Mouse (Mus musculus): ENCODE measurements around the gene Cd151. TPM values are rescaled to one million over a fixed set of nuclear protein-coding genes. Genes with fewer than 3 reads are reported as not detected.

The Cd151 gene
- total and polyA plus RNA-seq, 2 experiments from 2014 or later, result 15.0 to 52.9 TPM

DNA sequence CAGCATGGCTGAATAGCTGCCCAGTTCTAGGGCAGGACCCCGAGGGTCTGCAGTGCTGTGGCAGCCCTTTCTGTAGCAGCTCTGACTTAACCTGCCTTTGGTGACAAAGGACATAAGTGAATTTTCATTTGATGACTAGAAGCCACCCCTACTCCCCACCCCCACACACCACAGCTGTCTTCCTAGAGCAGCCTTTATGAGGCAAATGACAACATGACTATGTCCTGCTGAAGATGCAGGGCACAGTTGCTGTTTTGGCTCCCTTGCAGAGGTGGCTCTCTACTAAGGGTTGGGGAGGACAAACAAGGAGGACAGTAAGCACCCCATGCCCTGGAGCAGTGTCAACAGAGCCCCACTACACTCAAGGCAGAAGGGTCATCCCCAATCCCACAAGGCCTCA, 52.6 kb downstream of the Cd151 start:
- Histone ChIP-seq H3K4me2 (ENCODE audit: low read depth, low read length, poor library complexity, severe bottlenecking) (no peak overlapping the region), H3K36me3 (ENCODE audit: insufficient read depth, low read length) (peaks cover 30% of the 10 kb centered on the region), H3K27ac (ENCODE audit: low read depth, low read length) (no peak overlapping the region), H3K9me3 (ENCODE audit: low read length) (no peaks in the 10 kb centered on the region), H3K4me1 (ENCODE audit: insufficient read depth, low read length) (no peaks in the 10 kb centered on the region), H3K9ac (replicated peaks; ENCODE audit: low read length, poor library complexity, severe bottlenecking) (no peak overlapping the region), H3K4me3 (ENCODE audit: low read depth, low read length) (no peak overlapping the region), H3K27me3 (ENCODE audit: insufficient read depth, low read length) (no peaks in the 10 kb centered on the region)
- DNase-seq (ENCODE audit: low spot score) (no peak), ATAC-seq (ENCODE audit: low FRiP score) (no peak)
- no peak for TF ChIP-seq CTCF (IDR thresholded peaks at IDR 0.05)
- 78% methylated on average over 1 of the region's 1 CpGs for WGBS

Other genes with a start within 250 kb of the Cd151 start
- gene Phrf1, start 238.6 kb upstream of the Cd151 start, total RNA-seq (2014; rRNA removed), result 46.3 and 54.6 TPM in 2 replicates
- gene Phrf1, start 238.6 kb upstream of the Cd151 start, polyA plus RNA-seq (2015; fragmentation: Nextera tagmentation; extraction: Ambion mirVana), result 35.1 and 39.5 TPM in 2 replicates
- 3.9 and 4.5 TPM in 2 replicates for gene Irf7, start 200.9 kb upstream of the Cd151 start, total RNA-seq (2014; rRNA removed)
- 2.8 and 2.9 TPM in 2 replicates for gene Irf7, start 200.9 kb upstream of the Cd151 start, polyA plus RNA-seq (2015; fragmentation: Nextera tagmentation; extraction: Ambion mirVana)
- gene Cdhr5, start 190.6 kb upstream of the Cd151 start, total RNA-seq (2014; rRNA removed), result not detected in 2 replicates
- gene Cdhr5, start 190.6 kb upstream of the Cd151 start, polyA plus RNA-seq (2015; fragmentation: Nextera tagmentation; extraction: Ambion mirVana), result not detected in 2 replicates
- gene Sct, start 188.3 kb upstream of the Cd151 start, total RNA-seq (2014; rRNA removed), result 1.5 and 2.5 TPM in 2 replicates
- gene Sct, start 188.3 kb upstream of the Cd151 start, polyA plus RNA-seq (2015; fragmentation: Nextera tagmentation; extraction: Ambion mirVana), result 3.3 and 4.3 TPM in 2 replicates
- 0.55 and 0.61 TPM in 2 replicates for gene Drd4, start 175.4 kb upstream of the Cd151 start, total RNA-seq (2014; rRNA removed)
- gene Drd4, start 175.4 kb upstream of the Cd151 start, polyA plus RNA-seq (2015; fragmentation: Nextera tagmentation; extraction: Ambion mirVana), result 0.73 and 0.98 TPM in 2 replicates
- gene Deaf1, start 139.7 kb upstream of the Cd151 start, total RNA-seq (2014; rRNA removed), result 246 and 289 TPM in 2 replicates
- 291 and 306 TPM in 2 replicates for gene Deaf1, start 139.7 kb upstream of the Cd151 start, polyA plus RNA-seq (2015; fragmentation: Nextera tagmentation; extraction: Ambion mirVana)
- 25.8 and 29.1 TPM in 2 replicates for gene Tmem80, start 139.7 kb upstream of the Cd151 start, total RNA-seq (2014; rRNA removed)
- gene Tmem80, start 139.7 kb upstream of the Cd151 start, polyA plus RNA-seq (2015; fragmentation: Nextera tagmentation; extraction: Ambion mirVana), result 31.5 and 34.5 TPM in 2 replicates
- 2.4 and 3.1 TPM in 2 replicates for gene Eps8l2, start 128.5 kb upstream of the Cd151 start, total RNA-seq (2014; rRNA removed)
- gene Eps8l2, start 128.5 kb upstream of the Cd151 start, polyA plus RNA-seq (2015; fragmentation: Nextera tagmentation; extraction: Ambion mirVana), result 0.48 and 0.74 TPM in 2 replicates
- 166 and 175 TPM in 2 replicates for gene Taldo1, start 75.2 kb upstream of the Cd151 start, total RNA-seq (2014; rRNA removed)
- 245 and 255 TPM in 2 replicates for gene Taldo1, start 75.2 kb upstream of the Cd151 start, polyA plus RNA-seq (2015; fragmentation: Nextera tagmentation; extraction: Ambion mirVana)
- 72.0 and 72.9 TPM in 2 replicates for gene Gatd1, start 53.3 kb upstream of the Cd151 start, total RNA-seq (2014; rRNA removed)
- gene Gatd1, start 53.3 kb upstream of the Cd151 start, polyA plus RNA-seq (2015; fragmentation: Nextera tagmentation; extraction: Ambion mirVana), result 47.7 and 48.9 TPM in 2 replicates
- gene Cend1, start 37.9 kb upstream of the Cd151 start, total RNA-seq (2014; rRNA removed), result 167 and 195 TPM in 2 replicates
- 194 and 233 TPM in 2 replicates for gene Cend1, start 37.9 kb upstream of the Cd151 start, polyA plus RNA-seq (2015; fragmentation: Nextera tagmentation; extraction: Ambion mirVana)
- 148 and 152 TPM in 2 replicates for gene Slc25a22, start 29.5 kb upstream of the Cd151 start, total RNA-seq (2014; rRNA removed)
- gene Slc25a22, start 29.5 kb upstream of the Cd151 start, polyA plus RNA-seq (2015; fragmentation: Nextera tagmentation; extraction: Ambion mirVana), result 118 and 121 TPM in 2 replicates
- gene Pidd1, start 23.4 kb upstream of the Cd151 start, total RNA-seq (2014; rRNA removed), result 1.4 and 1.6 TPM in 2 replicates
- gene Pidd1, start 23.4 kb upstream of the Cd151 start, polyA plus RNA-seq (2015; fragmentation: Nextera tagmentation; extraction: Ambion mirVana), result 1.1 and 1.3 TPM in 2 replicates
- 180 and 197 TPM in 2 replicates for gene Rplp2, start 20.0 kb upstream of the Cd151 start, total RNA-seq (2014; rRNA removed)
- 761 and 852 TPM in 2 replicates for gene Rplp2, start 20.0 kb upstream of the Cd151 start, polyA plus RNA-seq (2015; fragmentation: Nextera tagmentation; extraction: Ambion mirVana)
- 6.5 and 7.0 TPM in 2 replicates for gene Pnpla2, start 12.2 kb upstream of the Cd151 start, total RNA-seq (2014; rRNA removed)
- gene Pnpla2, start 12.2 kb upstream of the Cd151 start, polyA plus RNA-seq (2015; fragmentation: Nextera tagmentation; extraction: Ambion mirVana), result 22.2 and 24.5 TPM in 2 replicates
- 4.0 and 5.3 TPM in 2 replicates for gene Cracr2b, start 6.3 kb upstream of the Cd151 start, total RNA-seq (2014; rRNA removed)
- 5.3 and 5.9 TPM in 2 replicates for gene Cracr2b, start 6.3 kb upstream of the Cd151 start, polyA plus RNA-seq (2015; fragmentation: Nextera tagmentation; extraction: Ambion mirVana)
- 27.0 and 28.9 TPM in 2 replicates for gene Polr2l, start 7.7 kb downstream of the Cd151 start, total RNA-seq (2014; rRNA removed)
- 77.9 and 78.5 TPM in 2 replicates for gene Polr2l, start 7.7 kb downstream of the Cd151 start, polyA plus RNA-seq (2015; fragmentation: Nextera tagmentation; extraction: Ambion mirVana)
- gene Tspan4, start 7.8 kb downstream of the Cd151 start, total RNA-seq (2014; rRNA removed), result 91.4 and 94.8 TPM in 2 replicates
- gene Tspan4, start 7.8 kb downstream of the Cd151 start, polyA plus RNA-seq (2015; fragmentation: Nextera tagmentation; extraction: Ambion mirVana), result 68.1 and 75.7 TPM in 2 replicates
- gene Chid1, start 72.5 kb downstream of the Cd151 start, total RNA-seq (2014; rRNA removed), result 35.4 and 42.8 TPM in 2 replicates
- 47.5 and 55.4 TPM in 2 replicates for gene Chid1, start 72.5 kb downstream of the Cd151 start, polyA plus RNA-seq (2015; fragmentation: Nextera tagmentation; extraction: Ambion mirVana)
- gene Ap2a2, start 94.8 kb downstream of the Cd151 start, total RNA-seq (2014; rRNA removed), result 203 and 220 TPM in 2 replicates
- gene Ap2a2, start 94.8 kb downstream of the Cd151 start, polyA plus RNA-seq (2015; fragmentation: Nextera tagmentation; extraction: Ambion mirVana), result 129 TPM in 2 replicates
- gene Muc6, start 187.9 kb downstream of the Cd151 start, total RNA-seq (2014; rRNA removed), result not detected in 2 replicates
- gene Muc6, start 187.9 kb downstream of the Cd151 start, polyA plus RNA-seq (2015; fragmentation: Nextera tagmentation; extraction: Ambion mirVana), result 0.12 and 0.16 TPM in 2 replicates
- 0.77 and 1.0 TPM in 2 replicates for gene Muc2, start 222.9 kb downstream of the Cd151 start, total RNA-seq (2014; rRNA removed)
- gene Muc2, start 222.9 kb downstream of the Cd151 start, polyA plus RNA-seq (2015; fragmentation: Nextera tagmentation; extraction: Ambion mirVana), result 0.49 and 0.58 TPM in 2 replicates